Mouse (Mus musculus): ENCODE measurements at regions not wholly inside any gene's neighbourhood (a gene's known extent, or its start where the extent isn't known, plus 50 kb on each side); places are given as distances from the start of the nearest gene placed in this dataset.

- dilution Hi-C loops (cut with MboI; ENCODE audit: extremely low pct_ligation_motif_present, extremely low pct_unique_long_range_greater_than_20kb, low sequenced_read_pairs): no loop called here
These were observed 374.8 kb upstream of the Ube2e3 start for GRCm38 (mm10) chr2:78493115-78493514.

GRCm38 (mm10) chr2:78480036-78480435 lies 387.9 kb upstream of the Ube2e3 start:
- in situ Hi-C loops (cut with MboI; ENCODE audit: low pct_ligation_motif_present, low pct_unique_long_range_greater_than_20kb, low sequenced_read_pairs): no loop called here
- no peak for DNase-seq (ENCODE audit: extremely low read depth)
- dilution Hi-C loops (cut with MboI; ENCODE audit: extremely low pct_ligation_motif_present, extremely low pct_unique_long_range_greater_than_20kb, low sequenced_read_pairs): no loop called here

More at GRCm38 (mm10) chr2:78493115-78493514, 374.8 kb upstream of the Ube2e3 start:
- no peak for DNase-seq (ENCODE audit: extremely low read depth)
- H3K27me3 ChIP-seq (replicated peaks): no peaks in the 10 kb centered on the region
- in situ Hi-C loops (cut with MboI; ENCODE audit: low pct_ligation_motif_present, low pct_unique_long_range_greater_than_20kb, low sequenced_read_pairs): no loop called here
- H3K27ac ChIP-seq (ENCODE audit: insufficient read depth, low read depth): no peak overlapping the region
- H3K9me3 ChIP-seq (replicated peaks; ENCODE audit: low read length): no peaks in the 10 kb centered on the region
- H3K79me2 ChIP-seq (replicated peaks; ENCODE audit: control insufficient read depth, extremely low read depth, insufficient read depth, poor library complexity, severe bottlenecking): no peaks in the 10 kb centered on the region
- no peak overlapping the region for H3K4me2 ChIP-seq (ENCODE audit: insufficient read depth, low read depth, poor library complexity, severe bottlenecking)
- no peaks in the 10 kb centered on the region for H3K36me3 ChIP-seq (replicated peaks in 1 of 2; ENCODE audit: control insufficient read depth in 1 of 2, insufficient read depth in 1 of 2, low read length in 1 of 2)
- H3K4me3 ChIP-seq (replicated peaks in 1 of 3; ENCODE audit: low read depth in 2 of 3, low read length in 2 of 3, poor library complexity in 1 of 3): no peak overlapping the region
- H3K4me1 ChIP-seq (ENCODE audit: control insufficient read depth in 1 of 2, insufficient read depth in 2 of 2): no peaks in the 10 kb centered on the region
- TF ChIP-seq USF2 (conservative IDR thresholded peaks at IDR 0.05; ENCODE audit: low read depth, low read length) (no peak), CHD1 (IDR thresholded peaks at IDR 0.05; ENCODE audit: low read depth, low read length) (no peak), RCOR1 (conservative IDR thresholded peaks at IDR 0.05; ENCODE audit: low read depth, low read length) (no peak), KAT2A (IDR thresholded peaks at IDR 0.05; ENCODE audit: insufficient replicate concordance, low read length) (no peak), TBP (conservative IDR thresholded peaks at IDR 0.05; ENCODE audit: low read depth, low read length) (no peak)
- H3K9ac ChIP-seq (ENCODE audit: insufficient read depth, low read depth): no peak overlapping the region

GRCm38 (mm10) chr2:78459444-78459843 lies 408.5 kb upstream of the Ube2e3 start:
- dilution Hi-C loops (cut with MboI; ENCODE audit: extremely low pct_ligation_motif_present, extremely low pct_unique_long_range_greater_than_20kb, low sequenced_read_pairs): no loop called here
- no peak overlapping the region for H3K9ac ChIP-seq (ENCODE audit: insufficient read depth, low read depth)
- in situ Hi-C loops (cut with MboI; ENCODE audit: low pct_ligation_motif_present, low pct_unique_long_range_greater_than_20kb, low sequenced_read_pairs): no loop called here

More at GRCm38 (mm10) chr2:78480036-78480435, 387.9 kb upstream of the Ube2e3 start:
- H3K36me3 ChIP-seq (replicated peaks in 1 of 2; ENCODE audit: control insufficient read depth in 1 of 2, insufficient read depth in 1 of 2, low read length in 1 of 2): no peaks in the 10 kb centered on the region
- no peaks in the 10 kb centered on the region for H3K4me1 ChIP-seq (ENCODE audit: control insufficient read depth in 1 of 2, insufficient read depth in 2 of 2)
- H3K79me2 ChIP-seq (replicated peaks; ENCODE audit: control insufficient read depth, extremely low read depth, insufficient read depth, poor library complexity, severe bottlenecking): no peaks in the 10 kb centered on the region
- H3K9me3 ChIP-seq (replicated peaks; ENCODE audit: low read length): no peaks in the 10 kb centered on the region
- H3K27ac ChIP-seq (ENCODE audit: insufficient read depth, low read depth): no peak overlapping the region
- H3K9ac ChIP-seq (ENCODE audit: insufficient read depth, low read depth): no peak overlapping the region
- TF ChIP-seq MEF2A (IDR thresholded peaks at IDR 0.05; ENCODE audit: borderline replicate concordance, low read depth, low read length) (no peak), TBP (conservative IDR thresholded peaks at IDR 0.05; ENCODE audit: low read depth, low read length) (no peak), ELF1 (IDR thresholded peaks at IDR 0.05; ENCODE audit: low read depth, low read length) (no peak), NRF1 (IDR thresholded peaks at IDR 0.05; ENCODE audit: low read depth, low read length) (no peak)
- H3K27me3 ChIP-seq (replicated peaks): no peaks in the 10 kb centered on the region
- H3K4me3 ChIP-seq (replicated peaks in 1 of 3; ENCODE audit: low read depth in 2 of 3, low read length in 2 of 3, poor library complexity in 1 of 3): no peak overlapping the region
- no peak overlapping the region for H3K4me2 ChIP-seq (ENCODE audit: insufficient read depth, low read depth, poor library complexity, severe bottlenecking)

More at GRCm38 (mm10) chr2:78459444-78459843, 408.5 kb upstream of the Ube2e3 start:
- no peak for DNase-seq (ENCODE audit: extremely low read depth)
- Histone ChIP-seq H3K36me3 (replicated peaks in 1 of 2; ENCODE audit: control insufficient read depth in 1 of 2, insufficient read depth in 1 of 2, low read length in 1 of 2) (no peaks in the 10 kb centered on the region), H3K9me3 (replicated peaks; ENCODE audit: low read length) (no peaks in the 10 kb centered on the region), H3K27ac (ENCODE audit: insufficient read depth, low read depth) (no peak overlapping the region), H3K27me3 (replicated peaks) (no peaks in the 10 kb centered on the region), H3K4me1 (ENCODE audit: control insufficient read depth in 1 of 2, insufficient read depth in 2 of 2) (no peaks in the 10 kb centered on the region), H3K79me2 (replicated peaks; ENCODE audit: control insufficient read depth, extremely low read depth, insufficient read depth, poor library complexity, severe bottlenecking) (no peaks in the 10 kb centered on the region), H3K4me3 (replicated peaks in 1 of 3; ENCODE audit: low read depth in 2 of 3, low read length in 2 of 3, poor library complexity in 1 of 3) (no peak overlapping the region), H3K4me2 (ENCODE audit: insufficient read depth, low read depth, poor library complexity, severe bottlenecking) (no peak overlapping the region)
- no peak for TF ChIP-seq PAX5 (IDR thresholded peaks at IDR 0.05; ENCODE audit: low read length)
- TF ChIP-seq MAZ (IDR thresholded peaks at IDR 0.05; ENCODE audit: low read depth, low read length): no peak
- no peak for TF ChIP-seq ZMIZ1 (IDR thresholded peaks at IDR 0.05; ENCODE audit: low read depth, low read length)
- no peak for TF ChIP-seq ZC3H11A (IDR thresholded peaks at IDR 0.05; ENCODE audit: low read depth, low read length)
- no peak for TF ChIP-seq NRF1 (IDR thresholded peaks at IDR 0.05; ENCODE audit: low read depth, low read length)
- TF ChIP-seq TCF12 (IDR thresholded peaks at IDR 0.05; ENCODE audit: low read depth, low read length): no peak
- TF ChIP-seq JUND (conservative IDR thresholded peaks at IDR 0.05; ENCODE audit: low read depth, low read length): no peak
- no peak for TF ChIP-seq ZKSCAN1 (IDR thresholded peaks at IDR 0.05; ENCODE audit: borderline replicate concordance, low read depth, low read length)
- TF ChIP-seq MYC (IDR thresholded peaks at IDR 0.05; ENCODE audit: low read depth, low read length): no peak
- TF ChIP-seq E2F4 (IDR thresholded peaks at IDR 0.05; ENCODE audit: insufficient replicate concordance, low read depth, low read length): no peak
- no peak for TF ChIP-seq ZNF384 (IDR thresholded peaks at IDR 0.05; ENCODE audit: low read depth, low read length)
- no peak for TF ChIP-seq MAFK (IDR thresholded peaks at IDR 0.05; ENCODE audit: insufficient replicate concordance, low read length)
- TF ChIP-seq MAX (IDR thresholded peaks at IDR 0.05; ENCODE audit: low read length): no peak
- no peak for TF ChIP-seq MXI1 (IDR thresholded peaks at IDR 0.05; ENCODE audit: low read depth, low read length)
- no peak for TF ChIP-seq EP300 (IDR thresholded peaks at IDR 0.05; ENCODE audit: low read length)
